Mouse (Mus musculus): Measurements from ENCODE around the gene Nfib.

GRCm38 (mm10) chr4:82344224-82344623, 361.3 kb downstream of the Nfib start:
- TF ChIP-seq GABPA (IDR thresholded peaks at IDR 0.05; ENCODE audit: insufficient replicate concordance, low read depth, low read length) (no peak), ZKSCAN1 (IDR thresholded peaks at IDR 0.05; ENCODE audit: borderline replicate concordance, low read depth, low read length) (no peak), SIN3A (IDR thresholded peaks at IDR 0.05; ENCODE audit: low read length) (no peak), POLR2A (IDR thresholded peaks at IDR 0.05; ENCODE audit: low read depth, low read length) (no peak), CTCF (conservative IDR thresholded peaks at IDR 0.05 in 1 of 2, IDR thresholded peaks at IDR 0.05 in 1 of 2; ENCODE audit: low read depth in 2 of 2, low read length in 2 of 2) (no peak), E2F4 (IDR thresholded peaks at IDR 0.05; ENCODE audit: insufficient replicate concordance, low read depth, low read length) (no peak), EP300 (IDR thresholded peaks at IDR 0.05; ENCODE audit: low read length) (no peak), USF1 (IDR thresholded peaks at IDR 0.05; ENCODE audit: low read depth, low read length) (no peak), ZMIZ1 (IDR thresholded peaks at IDR 0.05; ENCODE audit: low read depth, low read length) (no peak), ETS1 (conservative IDR thresholded peaks at IDR 0.05; ENCODE audit: low read depth, low read length) (no peak), MXI1 (IDR thresholded peaks at IDR 0.05; ENCODE audit: low read depth, low read length) (no peak), ZC3H11A (IDR thresholded peaks at IDR 0.05; ENCODE audit: low read depth, low read length) (no peak)

All from CH12.LX (cell line).